Mouse (Mus musculus) kidney, adult 2 months (tissue): ENCODE measurements around the gene Slc30a9.

Source experiments
- CTCF ChIP-seq: fragments of 200-500 bp; conservative IDR thresholded peaks from 2 replicates; pipeline ENCODE4 v1.5.1; 2011; ENCODE audit warnings: low read depth, mild to moderate bottlenecking, control low read depth, low read length, moderate library complexity, mixed read lengths; ENCODE audit not compliant: insufficient read depth, insufficient read length
- POLR2A ChIP-seq: fragments of 200-500 bp; IDR thresholded peaks from one replicate; pipeline ENCODE4 v1.6.1; 2011; ENCODE audit warnings: low read depth, low read length, control low read depth

DNA sequence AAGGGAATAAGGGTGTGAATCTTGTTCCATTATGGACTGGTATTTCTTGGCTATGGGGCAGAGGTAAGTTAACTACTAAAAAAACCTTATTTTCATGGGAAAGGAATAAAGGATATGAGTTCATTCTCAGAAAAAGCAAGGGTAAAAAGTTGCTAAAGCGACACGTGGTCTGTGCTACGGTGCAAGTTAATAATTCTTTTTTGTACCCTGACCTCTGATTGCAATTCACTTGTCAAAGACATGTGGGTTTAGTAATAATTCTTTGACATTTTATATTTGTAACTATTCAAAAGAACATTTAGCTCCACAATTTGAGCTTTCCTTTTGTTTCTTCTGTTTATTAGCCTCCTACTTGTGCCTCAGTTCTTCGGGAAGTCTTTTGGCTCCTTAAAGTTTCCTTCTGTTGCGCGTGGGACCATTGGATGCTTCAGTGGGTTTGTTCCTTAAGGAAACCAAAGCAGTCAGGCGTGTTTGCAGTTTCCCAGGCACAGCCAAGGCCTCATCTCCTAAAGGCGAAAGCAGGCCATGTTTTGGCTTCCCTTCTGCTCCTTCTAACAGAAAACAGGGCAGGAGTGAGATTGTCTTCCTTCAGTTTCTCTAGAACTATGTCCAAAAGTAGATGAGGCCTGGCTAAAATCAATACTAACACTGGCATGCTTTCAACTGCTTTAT lies 5.7 kb upstream of the Slc30a9 start:
- no peak for TF ChIP-seq CTCF
- TF ChIP-seq POLR2A = no peak
